Mouse (Mus musculus): ENCODE measurements around the gene Myo16.

GRCm38 (mm10) chr8:10123412-10123811, 30.3 kb upstream of the Myo16 start:
- no peak for TF ChIP-seq POLR2A (IDR thresholded peaks at IDR 0.05; ENCODE audit: insufficient read depth, low read depth, low read length)
- no peak for TF ChIP-seq CTCF (IDR thresholded peaks at IDR 0.05; ENCODE audit: insufficient read depth, low read depth, low read length)
